Mouse (Mus musculus) heart, adult 2 months (tissue): Measurements from ENCODE around the gene Wdpcp.

Experiments used
- CTCF ChIP-seq: fragments of 200-600 bp; IDR thresholded peaks from 2 replicates; pipeline ENCODE4 v1.8.1; 2022; ENCODE audit warnings: antibody characterized with exemption, mild to moderate bottlenecking, moderate library complexity
- POLR2A ChIP-seq: fragments of 200-500 bp; IDR thresholded peaks from 2 replicates; pipeline ENCODE4 v1.6.1; 2011; ENCODE audit warnings: mild to moderate bottlenecking, low read depth, low read length, control low read depth; ENCODE audit not compliant: insufficient read depth

GRCm38 (mm10) chr11:21570973-21571372 lies 1.1 kb upstream of the Wdpcp start:
- TF ChIP-seq CTCF (no peak), POLR2A (peak; percentile 58; the same call in 1 of the 2 replicates)
